Mouse (Mus musculus) adrenal gland, adult (tissue): ENCODE results near the gene Fas.

Source experiments
- DNase-seq, 2 experiments: peaks; one replicate each; pipeline ENCODE4 v3.0.0; 2022 to 2023; ENCODE audit warnings: low spot score in 1 of 2; ENCODE audit not compliant: inconsistent age in 2 of 2

The Fas gene

GRCm38 (mm10) chr19:34283614-34284013 is 6.9 kb upstream of the Fas start:
- DNase-seq, result peak in 1 of 2 experiments; percentile 39

- peak in 1 of 2 experiments; percentile 65 for DNase-seq
Observed at GRCm38 (mm10) chr19:34284383-34284782, 6.1 kb upstream of the Fas start.

- DNase-seq, result no peak
Observed at GRCm38 (mm10) chr19:34284826-34285225, 5.6 kb upstream of the Fas start.

GRCm38 (mm10) chr19:34287221-34287620 is 3.2 kb upstream of the Fas start:
- DNase-seq, result no peak

GRCm38 (mm10) chr19:34287656-34288415 is 2.6 kb upstream of the Fas start:
- DNase-seq, result no peak

- DNase-seq, result no peak
Observed at GRCm38 (mm10) chr19:34288696-34289095, 1.8 kb upstream of the Fas start.

- DNase-seq, result peak in 1 of 2 experiments; percentile 72
Observed at GRCm38 (mm10) chr19:34290872-34291341, 441 bp downstream of the Fas start.

- DNase-seq, result no peak
Observed at GRCm38 (mm10) chr19:34291379-34291778, 913 bp downstream of the Fas start.

- no peak for DNase-seq
Observed at GRCm38 (mm10) chr19:34291956-34292355, 1.5 kb downstream of the Fas start.

- no peak for DNase-seq
Observed at GRCm38 (mm10) chr19:34292701-34293100, 2.2 kb downstream of the Fas start.

GRCm38 (mm10) chr19:34293376-34293947 is 3.0 kb downstream of the Fas start:
- DNase-seq, result no peak

GRCm38 (mm10) chr19:34295442-34295841 is 5.0 kb downstream of the Fas start:
- DNase-seq, result no peak

- no peak for DNase-seq
Observed at GRCm38 (mm10) chr19:34298531-34298930, 8.1 kb downstream of the Fas start.

GRCm38 (mm10) chr19:34299229-34299628 is 8.8 kb downstream of the Fas start:
- DNase-seq, result no peak

GRCm38 (mm10) chr19:34300430-34300829 is 10.0 kb downstream of the Fas start:
- DNase-seq, result no peak

GRCm38 (mm10) chr19:34304917-34305316 is 14.5 kb downstream of the Fas start:
- DNase-seq, result no peak

GRCm38 (mm10) chr19:34306794-34307193 is 16.3 kb downstream of the Fas start:
- no peak for DNase-seq

- no peak for DNase-seq
Observed at GRCm38 (mm10) chr19:34312151-34312728, 21.8 kb downstream of the Fas start.

- no peak for DNase-seq
Observed at GRCm38 (mm10) chr19:34328051-34328450, 37.6 kb downstream of the Fas start.

GRCm38 (mm10) chr19:34334300-34334699 is 43.8 kb downstream of the Fas start:
- peak; percentile 58 to 90 for DNase-seq

GRCm38 (mm10) chr19:34344702-34345101 is 54.2 kb downstream of the Fas start:
- DNase-seq, result no peak

GRCm38 (mm10) chr19:34345616-34346267 is 55.3 kb downstream of the Fas start:
- DNase-seq, result peak in 1 of 2 experiments; percentile 63
